Comparison of ENCODE assay signal across 19 mouse cellular contexts in the genomic region with DNA sequence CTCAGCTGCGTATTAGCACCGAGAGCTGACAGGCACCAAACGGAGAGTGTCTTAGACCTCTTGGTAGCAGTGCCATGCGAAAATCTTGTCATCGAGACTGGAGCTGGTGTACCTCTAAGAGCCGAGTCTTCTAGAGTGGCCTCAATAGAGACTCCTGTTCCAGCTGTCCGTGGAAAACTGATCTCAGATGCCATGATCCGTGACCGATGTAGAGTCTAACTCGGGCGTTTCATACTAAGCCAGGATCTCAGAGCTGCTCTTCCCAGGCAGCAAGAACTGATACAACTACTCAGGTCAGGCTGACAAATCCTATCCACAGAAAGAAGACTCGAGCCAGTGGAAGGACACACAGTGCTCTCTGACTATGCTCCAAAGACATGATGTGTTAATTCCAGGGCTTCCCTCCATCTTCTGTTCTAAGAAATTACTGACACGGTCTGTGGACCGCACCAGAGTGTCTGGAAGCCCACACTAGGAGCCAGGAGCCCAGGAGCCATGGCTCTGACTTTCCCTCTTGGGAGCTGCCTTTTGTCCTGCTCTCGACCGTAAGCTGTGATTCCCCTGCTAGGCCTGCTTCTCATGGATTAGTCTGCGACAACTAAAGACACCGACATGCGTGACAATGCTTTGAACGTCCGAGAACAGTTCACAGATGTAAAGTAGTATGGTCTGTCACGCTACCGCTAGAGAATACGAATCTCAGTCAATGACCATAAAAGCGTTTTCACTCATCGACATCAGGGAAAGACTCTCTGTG.
DNase-seq lines count a peak whose midpoint lies in the region; ATAC-seq and TF ChIP-seq lines count a peak whose summit lies in the region.
"Had no signal": no experiment of that assay in that cellular context is flagged by ENCODE, and none has a peak within 500 bp of the region (broad histone marks: within the 10 kb centered on the region; RNA-seq: fewer than 3 reads in every experiment).

No protein-coding gene starts in this region.

- no peak overlapping the region for H3K4me2 ChIP-seq in hindbrain, embryonic 11.5 days (replicated peaks; ENCODE audit: low read depth, low read length)
- H3K4me2 ChIP-seq in liver, embryonic 12.5 days = no peak overlapping the region
- no peak overlapping the region for H3K4me2 ChIP-seq in liver, postnatal 0 days (ENCODE audit: low read depth, low read length)
- H3K4me2 ChIP-seq in limb, embryonic 13.5 days (replicated peaks) = no peak overlapping the region

- no peaks in the 10 kb centered on the region for H3K36me3 ChIP-seq in hindbrain, embryonic 10.5 days
- no peaks in the 10 kb centered on the region for H3K36me3 ChIP-seq in hindbrain, embryonic 11.5 days (ENCODE audit: control insufficient read depth, insufficient read depth, low read length)
- H3K36me3 ChIP-seq in liver, embryonic 12.5 days = no peaks in the 10 kb centered on the region
- H3K36me3 ChIP-seq in liver, postnatal 0 days (replicated peaks; ENCODE audit: insufficient read depth, low read length) = no peaks in the 10 kb centered on the region; the same call in 1 of the 2 replicates
- H3K36me3 ChIP-seq in limb, embryonic 13.5 days = peaks cover 32% of the 10 kb centered on the region

- peaks cover 8% of the 10 kb centered on the region; the same call in 1 of the 2 replicates for H3K4me1 ChIP-seq in hindbrain, embryonic 10.5 days (replicated peaks)
- no peaks in the 10 kb centered on the region for H3K4me1 ChIP-seq in hindbrain, embryonic 11.5 days (replicated peaks; ENCODE audit: control insufficient read depth, insufficient read depth, low read length)
- H3K4me1 ChIP-seq in liver, embryonic 12.5 days = peaks cover 6% of the 10 kb centered on the region; the same call in 1 of the 2 replicates
- H3K4me1 ChIP-seq in liver, postnatal 0 days (ENCODE audit: insufficient read depth) = peaks cover 12% of the 10 kb centered on the region; the same call in 1 of the 2 replicates
- H3K4me1 ChIP-seq in limb, embryonic 13.5 days = peaks cover 49% of the 10 kb centered on the region

- H3K4me3 ChIP-seq in gastrocnemius, adult 2 months = no peak overlapping the region
- H3K4me3 ChIP-seq in hindbrain, embryonic 10.5 days = no peak overlapping the region
- no peak overlapping the region for H3K4me3 ChIP-seq in hindbrain, embryonic 11.5 days (ENCODE audit: low read depth, low read length)
- H3K4me3 ChIP-seq in liver, embryonic 12.5 days = no peak overlapping the region
- no peak overlapping the region for H3K4me3 ChIP-seq in liver, postnatal 0 days (ENCODE audit: low read depth, low read length)
- H3K4me3 ChIP-seq in limb, embryonic 13.5 days = no peak overlapping the region
- H3K4me3 ChIP-seq: erythroblast, embryonic 14.5 days; megakaryocyte, embryonic 14.5 days had no signal

- DNase-seq in gastrocnemius, adult 2 months = no peak
- no peak for DNase-seq in gastrocnemius, postnatal 14 days
- no peak for DNase-seq in hindbrain, embryonic 10.5 days (ENCODE audit: low spot score)
- DNase-seq in hindbrain, embryonic 11.5 days (ENCODE audit: low spot score) = no peak
- DNase-seq in liver, postnatal 0 days = no peak
- DNase-seq: adrenal gland, postnatal 25 days; cerebellum, adult 8-10 months; forebrain, postnatal 0 days; liver; lung, postnatal 10 days; right cerebral cortex, postnatal 14 days; thymus, postnatal 25 days had no signal

- no peak for ATAC-seq in hindbrain, embryonic 11.5 days (ENCODE audit: low FRiP score)
- ATAC-seq in liver, embryonic 12.5 days = no peak
- ATAC-seq in liver, postnatal 0 days = no peak
- no peak for ATAC-seq in limb, embryonic 13.5 days (ENCODE audit: low FRiP score, low read depth)
- ATAC-seq in megakaryocyte-erythroid progenitor cell, adult 5-6 weeks (replicated peaks; ENCODE audit: low FRiP score, low TSS enrichment, poor library complexity, severe bottlenecking) = no peak
- ATAC-seq: forebrain, postnatal 0 days; inflammation-experienced regulatory T-cells, adult 6 months had no signal

- no peak for TF ChIP-seq EP300 in liver, postnatal 0 days (IDR thresholded peaks at IDR 0.05; ENCODE audit: low read depth)

- H3K27me3 ChIP-seq in hindbrain, embryonic 10.5 days (ENCODE audit: insufficient read depth, poor library complexity, severe bottlenecking) = no peaks in the 10 kb centered on the region
- no peaks in the 10 kb centered on the region for H3K27me3 ChIP-seq in hindbrain, embryonic 11.5 days (ENCODE audit: control insufficient read depth, insufficient read depth, low read length)
- H3K27me3 ChIP-seq in liver, embryonic 12.5 days (replicated peaks) = no peaks in the 10 kb centered on the region
- no peaks in the 10 kb centered on the region for H3K27me3 ChIP-seq in liver, postnatal 0 days (ENCODE audit: insufficient read depth, low read length)
- no peaks in the 10 kb centered on the region for H3K27me3 ChIP-seq in limb, embryonic 13.5 days
- H3K27me3 ChIP-seq: megakaryocyte, embryonic 14.5 days had no signal

- peak overlapping the region; percentile 68 for H3K27ac ChIP-seq in gastrocnemius, adult 2 months
- peak overlapping the region; percentile 56; the same call in 1 of the 2 replicates for H3K27ac ChIP-seq in hindbrain, embryonic 10.5 days
- no peak overlapping the region for H3K27ac ChIP-seq in hindbrain, embryonic 11.5 days (ENCODE audit: low read depth, low read length)
- 0 out of 2 replicates have a peak overlapping the region, but pooled peaks have one; percentile 4 for H3K27ac ChIP-seq in liver, embryonic 12.5 days
- H3K27ac ChIP-seq in liver, postnatal 0 days (ENCODE audit: low read depth) = no peak overlapping the region
- peak overlapping the region; percentile 85; the same call in 1 of the 2 replicates for H3K27ac ChIP-seq in limb, embryonic 13.5 days
- H3K27ac ChIP-seq: stomach, postnatal 0 days had no signal

- TF ChIP-seq CTCF in gastrocnemius, adult 2 months (IDR thresholded peaks at IDR 0.05) = no peak
- TF ChIP-seq CTCF in liver, postnatal 0 days (IDR thresholded peaks at IDR 0.05; ENCODE audit: low read depth) = no peak

- intact Hi-C loops in gastrocnemius, adult 2 months (cut with DNase I) = loop anchor here (10.0 kb wide), 1 partner anchor 47 kb away; no protein-coding TSS in a partner anchor
- intact Hi-C loops in gastrocnemius, postnatal 14 days (cut with DNase I; ENCODE audit: low total_unique reads) = no loop called here

- H3K9ac ChIP-seq in hindbrain, embryonic 11.5 days (ENCODE audit: low read depth, low read length) = no peak overlapping the region
- H3K9ac ChIP-seq in liver, embryonic 12.5 days = no peak overlapping the region
- H3K9ac ChIP-seq in liver, postnatal 0 days (replicated peaks) = no peak overlapping the region
- no peak overlapping the region for H3K9ac ChIP-seq in limb, embryonic 13.5 days
- H3K9ac ChIP-seq: forebrain, postnatal 0 days had no signal

- WGBS in hindbrain, embryonic 10.5 days = 87% methylated on average over 26 of the region's 26 CpGs
- WGBS in hindbrain, embryonic 11.5 days = 83% methylated on average over 26 of the region's 26 CpGs
- 82% methylated on average over 26 of the region's 26 CpGs for WGBS in liver, embryonic 12.5 days (ENCODE audit: insufficient replicate concordance)
- 87% methylated on average over 26 of the region's 26 CpGs for WGBS in liver, postnatal 0 days (ENCODE audit: insufficient replicate concordance)
- 88% methylated on average over 26 of the region's 26 CpGs for WGBS in limb, embryonic 13.5 days

- H3K9me3 ChIP-seq in hindbrain, embryonic 10.5 days = no peaks in the 10 kb centered on the region
- no peaks in the 10 kb centered on the region for H3K9me3 ChIP-seq in hindbrain, embryonic 11.5 days (ENCODE audit: control insufficient read depth, low read length)
- no peaks in the 10 kb centered on the region for H3K9me3 ChIP-seq in liver, embryonic 12.5 days (replicated peaks)
- no peaks in the 10 kb centered on the region for H3K9me3 ChIP-seq in liver, postnatal 0 days (ENCODE audit: low read length)
- H3K9me3 ChIP-seq in limb, embryonic 13.5 days = no peaks in the 10 kb centered on the region
- H3K9me3 ChIP-seq: megakaryocyte, embryonic 14.5 days had no signal

Comparison
In these comparisons a context has a peak if more than half of its experiments do, and no peak if none do; other contexts are left out.
1. H3K27ac ChIP-seq: peak in gastrocnemius, adult 2 months (single experiment), hindbrain, embryonic 10.5 days (single experiment), liver, embryonic 12.5 days (single experiment) and limb, embryonic 13.5 days (single experiment); none in hindbrain, embryonic 11.5 days (single experiment) and liver, postnatal 0 days (single experiment).